Comparison of ENCODE assay signal across 9 mouse cellular contexts in genomic region chr14:75761028-75761805, GRCm38 (mm10). TPM values are rescaled to one million over a fixed set of nuclear protein-coding genes. Genes with fewer than 3 reads are reported as not detected.
DNase-seq lines count a peak whose midpoint lies in the region; ATAC-seq lines count a peak whose summit lies in the region.
"Had no signal": no experiment of that assay in that cellular context is flagged by ENCODE, and none has a peak within 500 bp of the region (broad histone marks: within the 10 kb centered on the region; RNA-seq: fewer than 3 reads in every experiment).

No protein-coding gene starts in this region.

- no peak overlapping the region for H3K4me3 ChIP-seq in liver, embryonic 12.5 days
- H3K4me3 ChIP-seq: heart, embryonic 13.5 days had no signal

- intact Hi-C loops in left cerebral cortex, postnatal 14 days (cut with DNase I), result no loop called here
- intact Hi-C loops in left cerebral cortex, postnatal 4 days (cut with DNase I), result no loop called here
- intact Hi-C loops in heart, postnatal 14 days (cut with DNase I), result no loop called here

- H3K4me1 ChIP-seq in liver, embryonic 12.5 days, result peaks cover 11% of the 10 kb centered on the region
- H3K4me1 ChIP-seq: heart, embryonic 13.5 days had no signal

- peak overlapping the region; percentile 67; the same call in 1 of the 2 replicates for H3K27ac ChIP-seq in liver, embryonic 12.5 days
- H3K27ac ChIP-seq: heart, embryonic 13.5 days had no signal

- H3K36me3 ChIP-seq in liver, embryonic 12.5 days, result peaks cover 32% of the 10 kb centered on the region

- no peak overlapping the region for H3K9ac ChIP-seq in liver, embryonic 12.5 days
- H3K9ac ChIP-seq: heart, embryonic 13.5 days had no signal

- H3K9me3 ChIP-seq in liver, embryonic 12.5 days (replicated peaks), result no peaks in the 10 kb centered on the region
- H3K9me3 ChIP-seq: heart, embryonic 13.5 days had no signal

- DNase-seq in left cerebral cortex, postnatal 14 days (ENCODE audit: low spot score in 2 of 2), result peak; percentile 69 to 71
- DNase-seq in left cerebral cortex, postnatal 4 days, result no peak
- peak; percentile 77 for DNase-seq in MN1 (ENCODE audit: low spot score)
- peak; percentile 78 for DNase-seq in cerebellum, adult 9-10 months
- peak; percentile 19 to 63 for DNase-seq in heart, postnatal 14 days
- peak; percentile 64 for DNase-seq in retina, postnatal 1 day
- no peak for DNase-seq in neural tube, embryonic 10.5 days (ENCODE audit: extremely low spot score, low spot score)

- WGBS in liver, embryonic 12.5 days (ENCODE audit: insufficient replicate concordance), result 35% methylated on average over 10 of the region's 10 CpGs

- ATAC-seq in liver, embryonic 12.5 days, result peak; percentile 81

- peaks cover 8% of the 10 kb centered on the region; the same call in 1 of the 2 replicates for H3K27me3 ChIP-seq in liver, embryonic 12.5 days (replicated peaks)

- H3K4me2 ChIP-seq in liver, embryonic 12.5 days, result peak overlapping the region; percentile 41
- H3K4me2 ChIP-seq: heart, embryonic 13.5 days had no signal

RNA-seq across cellular contexts. Expression of gene Cog3, which starts 6.9 kb away (rescaled TPM):
- 10 to 100 TPM; 22.8 to 23.2 TPM for total RNA-seq in left cerebral cortex, postnatal 14 days (2021)
- 10 to 100 TPM; 24.3 to 24.5 TPM for total RNA-seq in left cerebral cortex, postnatal 4 days (2021)
- 10 to 100 TPM; 13.6 to 14.3 TPM for total RNA-seq in heart, postnatal 14 days (2021)
- polyA plus RNA-seq in liver, embryonic 12.5 days (2016; fragmentation: Nextera tagmentation; extraction: Ambion mirVana), result 11.7 and 12.1 TPM in 2 replicates

RNA-seq across cellular contexts. Expression of gene Slc25a30, which starts 25.6 kb away (rescaled TPM):
- 10 to 100 TPM in 1 of 2 experiments, 1 to 10 TPM in 1; 9.9 to 10.9 TPM for total RNA-seq in left cerebral cortex, postnatal 14 days (2021)
- total RNA-seq in left cerebral cortex, postnatal 4 days (2021), result 10 to 100 TPM; 19.4 to 23.9 TPM
- total RNA-seq in heart, postnatal 14 days (2021), result 10 to 100 TPM; 20.8 to 21.1 TPM
- 3.0 and 3.3 TPM in 2 replicates for polyA plus RNA-seq in liver, embryonic 12.5 days (2016; fragmentation: Nextera tagmentation; extraction: Ambion mirVana)

Comparison
In these comparisons a context has a peak if more than half of its experiments do, and no peak if none do; other contexts are left out.
1. DNase-seq: peak in left cerebral cortex, postnatal 14 days (2 of 2), MN1 (single experiment), cerebellum, adult 9-10 months (single experiment), heart, postnatal 14 days (2 of 2) and retina, postnatal 1 day (single experiment); none in left cerebral cortex, postnatal 4 days (single experiment) and neural tube, embryonic 10.5 days (single experiment).